Mouse (Mus musculus): Measurements from ENCODE around the gene Ugt2b35. TPM values are rescaled to one million over a fixed set of nuclear protein-coding genes. Genes with fewer than 3 reads are reported as not detected.
"Not testable (repeated sequence)": the region's sequence is repeated elsewhere in the genome, so short reads cannot be mapped to it uniquely, and the experiment has no call there.

Gene Ugt2b35
- total RNA-seq (2021), result not detected
- long read RNA-seq, experiment 1, result 0 reads
- long read RNA-seq, experiment 2, result 0 reads

GRCm38 (mm10) chr5:87000395-87001073 is at the start of gene Ugt2b35:
Gene Ugt2b35, plus strand, starts transcription at chr5:87000860.
- Histone ChIP-seq H3K27ac (no peak within 1 kb of the TSS), H3K4me3 (no peak within 1 kb of the TSS)
- DNase-seq (ENCODE audit: low spot score in 2 of 2), result no peak
- TF ChIP-seq CTCF (conservative IDR thresholded peaks at IDR 0.05), result no peak

GRCm38 (mm10) chr5:86960504-86960903 is 40.2 kb upstream of the Ugt2b35 start:
- no peak for DNase-seq (ENCODE audit: low spot score in 2 of 2)
- no peak overlapping the region for H3K4me3 ChIP-seq
- no peak for TF ChIP-seq CTCF (conservative IDR thresholded peaks at IDR 0.05)
- H3K27ac ChIP-seq, result no peak overlapping the region

- DNase-seq (ENCODE audit: low spot score in 2 of 2), result no peak
- Histone ChIP-seq H3K4me3 (no peak overlapping the region), H3K27ac (no peak overlapping the region)
- no peak for TF ChIP-seq CTCF (conservative IDR thresholded peaks at IDR 0.05)
These were observed 38.9 kb upstream of the Ugt2b35 start for GRCm38 (mm10) chr5:86961587-86962358.

- DNase-seq (ENCODE audit: low spot score in 2 of 2); H3K4me3 ChIP-seq; H3K27ac ChIP-seq: not testable (repeated sequence)
These were observed 37.8 kb upstream of the Ugt2b35 start for GRCm38 (mm10) chr5:86962849-86963248.

GRCm38 (mm10) chr5:86967271-86967670 is 33.4 kb upstream of the Ugt2b35 start:
- DNase-seq (ENCODE audit: low spot score in 2 of 2); H3K4me3 ChIP-seq; H3K27ac ChIP-seq: not testable (repeated sequence)

- H3K27ac ChIP-seq, result no peak overlapping the region
- no peak for TF ChIP-seq CTCF (conservative IDR thresholded peaks at IDR 0.05)
- no peak overlapping the region for H3K4me3 ChIP-seq
- no peak for DNase-seq (ENCODE audit: low spot score in 2 of 2)
These were observed 4.1 kb downstream of the Ugt2b35 start for GRCm38 (mm10) chr5:87004735-87005134.

- H3K4me3 ChIP-seq, result no peak overlapping the region
- TF ChIP-seq CTCF (conservative IDR thresholded peaks at IDR 0.05), result no peak
- no peak for DNase-seq (ENCODE audit: low spot score in 2 of 2)
- H3K27ac ChIP-seq, result no peak overlapping the region
These were observed 14.8 kb downstream of the Ugt2b35 start for GRCm38 (mm10) chr5:87015477-87015876.

- Histone ChIP-seq H3K4me3 (no peak overlapping the region), H3K27ac (no peak overlapping the region)
- DNase-seq (ENCODE audit: low spot score in 2 of 2), result no peak
- no peak for TF ChIP-seq CTCF (conservative IDR thresholded peaks at IDR 0.05)
These were observed 26.7 kb downstream of the Ugt2b35 start for GRCm38 (mm10) chr5:87027359-87027758.

GRCm38 (mm10) chr5:87030624-87031023 is 30.0 kb downstream of the Ugt2b35 start:
- no peak for DNase-seq (ENCODE audit: low spot score in 2 of 2)
- no peak for TF ChIP-seq CTCF (conservative IDR thresholded peaks at IDR 0.05)

More at GRCm38 (mm10) chr5:87030624-87031023, 30.0 kb downstream of the Ugt2b35 start:
- Histone ChIP-seq H3K4me3 (no peak overlapping the region), H3K27ac (no peak overlapping the region)

Other genes with a start within 250 kb of the Ugt2b35 start
- 10 to 100 TPM; 64.5 to 65.3 TPM for gene Ythdc1, start 196.6 kb upstream of the Ugt2b35 start, total RNA-seq (2021)
- gene Ugt2b34, start 93.9 kb upstream of the Ugt2b35 start, total RNA-seq (2021), result not detected
- gene Ugt2b1, start 74.3 kb upstream of the Ugt2b35 start, total RNA-seq (2021), result not detected
- gene Ugt2b36, start 91.7 kb downstream of the Ugt2b35 start, total RNA-seq (2021), result not detected
- not detected for gene Ugt2b5, start 139.5 kb downstream of the Ugt2b35 start, total RNA-seq (2021)